Mouse (Mus musculus) cortical plate, adult 2 months (tissue): Measurements from ENCODE around the gene 4931417E11Rik.

ENCODE experiments used
- CTCF ChIP-seq: fragments of 200-500 bp; IDR thresholded peaks from 2 replicates; pipeline ENCODE4 v1.5.1; 2011; ENCODE audit warnings: mild to moderate bottlenecking, control low read depth, low read length; ENCODE audit not compliant: insufficient read depth; ENCODE audit errors: extremely low read depth
- POLR2A ChIP-seq: fragments of 200-500 bp; IDR thresholded peaks from 2 replicates; pipeline ENCODE4 v1.6.1; 2011; ENCODE audit warnings: mild to moderate bottlenecking, low read length, control low read depth; ENCODE audit not compliant: insufficient read depth; ENCODE audit errors: extremely low read depth

GRCm38 (mm10) chr6:73512907-73513306 lies 43.4 kb upstream of the 4931417E11Rik start:
- TF ChIP-seq POLR2A (no peak), CTCF (0 out of 2 replicates have a peak, but pooled peaks have one; percentile 5)
